Mouse (Mus musculus) c-Kit-positive CD71-positive TER-119-positive erythroid progenitor cells, embryonic 14.5 days (primary cell): ENCODE data around the gene Gm21970.

Source experiments
- DNase-seq: peaks from one replicate; pipeline ENCODE4 v3.0.0-alpha.2; 2013; ENCODE audit warnings: low spot score

Gm21970 gene

GRCm38 (mm10) chr16:91372577-91373472, 18.7 kb upstream of the Gm21970 start, which contains the start of gene Ifnar2:
TSS of gene Ifnar2 (plus strand) at chr16:91372783.
- peak; percentile 87 for DNase-seq

GRCm38 (mm10) chr16:91373473-91374252, 17.9 kb upstream of the Gm21970 start:
- no peak for DNase-seq

- no peak for DNase-seq
These were observed 17.3 kb upstream of the Gm21970 start for GRCm38 (mm10) chr16:91374253-91374634.

- no peak for DNase-seq
These were observed 14.8 kb upstream of the Gm21970 start for GRCm38 (mm10) chr16:91376701-91377100.

GRCm38 (mm10) chr16:91378431-91378986, 13.0 kb upstream of the Gm21970 start:
- no peak for DNase-seq

GRCm38 (mm10) chr16:91378991-91379390, 12.5 kb upstream of the Gm21970 start:
- no peak for DNase-seq

GRCm38 (mm10) chr16:91379412-91379811, 12.1 kb upstream of the Gm21970 start:
- no peak for DNase-seq

GRCm38 (mm10) chr16:91380151-91380550, 11.4 kb upstream of the Gm21970 start:
- DNase-seq, result peak; percentile 29

- no peak for DNase-seq
These were observed 9.9 kb upstream of the Gm21970 start for GRCm38 (mm10) chr16:91381606-91382005.

- DNase-seq, result no peak
These were observed 9.2 kb upstream of the Gm21970 start for GRCm38 (mm10) chr16:91382261-91382790.

GRCm38 (mm10) chr16:91384221-91384620, 7.3 kb upstream of the Gm21970 start:
- DNase-seq, result no peak

- no peak for DNase-seq
These were observed 5.9 kb upstream of the Gm21970 start for GRCm38 (mm10) chr16:91385621-91386020.

GRCm38 (mm10) chr16:91386419-91387120, 5.0 kb upstream of the Gm21970 start:
- no peak for DNase-seq

- DNase-seq, result no peak
These were observed 4.4 kb upstream of the Gm21970 start for GRCm38 (mm10) chr16:91387121-91387486.

- DNase-seq, result peak; percentile 31
These were observed 1.4 kb upstream of the Gm21970 start for GRCm38 (mm10) chr16:91390100-91390499.

- DNase-seq, result no peak
These were observed 3.4 kb downstream of the Gm21970 start for GRCm38 (mm10) chr16:91394826-91395410.

- DNase-seq, result no peak
These were observed 4.3 kb downstream of the Gm21970 start for GRCm38 (mm10) chr16:91395633-91396392.

- peak; percentile 51 for DNase-seq
These were observed 5.5 kb downstream of the Gm21970 start for GRCm38 (mm10) chr16:91396844-91397537.

GRCm38 (mm10) chr16:91398030-91398429, 6.5 kb downstream of the Gm21970 start:
- DNase-seq, result no peak

GRCm38 (mm10) chr16:91398944-91399343, 7.4 kb downstream of the Gm21970 start:
- DNase-seq, result no peak
